Mouse (Mus musculus): ENCODE data around the gene Gm9999. TPM values are rescaled to one million over a fixed set of nuclear protein-coding genes. Genes with fewer than 3 reads are reported as not detected.
"Not testable (repeated sequence)": the region's sequence is repeated elsewhere in the genome, so short reads cannot be mapped to it uniquely, and the experiment has no call there.

The Gm9999 gene
- polyA plus RNA-seq (2017; shearing (Covaris generic)), result not detected

DNA sequence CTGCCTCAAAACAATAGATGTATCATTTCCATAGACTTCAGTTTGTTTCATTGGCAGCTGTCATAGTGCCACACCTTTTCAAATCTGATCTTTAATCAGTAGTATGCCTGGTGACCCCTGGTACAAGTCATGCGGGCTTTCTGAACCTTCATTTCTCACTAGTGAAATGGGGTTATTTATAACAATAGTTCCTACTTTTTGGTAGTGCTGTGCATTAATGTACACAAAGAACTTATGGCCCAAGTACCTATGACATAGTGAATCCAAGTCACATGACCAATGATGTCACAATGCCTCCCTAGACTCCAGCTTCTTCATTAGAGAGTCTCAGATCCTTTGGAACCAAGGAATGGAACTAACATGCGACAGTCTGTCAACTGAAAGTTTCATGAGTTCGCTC, at the start of gene Gm9999:
TSS of gene Gm9999 (plus strand) at position 301 of the 400 bp plus-strand sequence.
- ATAC-seq, result no peak

- ATAC-seq, result no peak
These were observed 48.6 kb upstream of the Gm9999 start for GRCm38 (mm10) chr7:46934788-46935187.

- peak; percentile 54 for ATAC-seq
These were observed 47.5 kb upstream of the Gm9999 start for GRCm38 (mm10) chr7:46935847-46936246.

GRCm38 (mm10) chr7:46957831-46958691, 25.3 kb upstream of the Gm9999 start, which contains the start of gene Uevld:
Uevld (minus strand) TSS chr7:46958527.
- peak; percentile 93 for ATAC-seq

DNA sequence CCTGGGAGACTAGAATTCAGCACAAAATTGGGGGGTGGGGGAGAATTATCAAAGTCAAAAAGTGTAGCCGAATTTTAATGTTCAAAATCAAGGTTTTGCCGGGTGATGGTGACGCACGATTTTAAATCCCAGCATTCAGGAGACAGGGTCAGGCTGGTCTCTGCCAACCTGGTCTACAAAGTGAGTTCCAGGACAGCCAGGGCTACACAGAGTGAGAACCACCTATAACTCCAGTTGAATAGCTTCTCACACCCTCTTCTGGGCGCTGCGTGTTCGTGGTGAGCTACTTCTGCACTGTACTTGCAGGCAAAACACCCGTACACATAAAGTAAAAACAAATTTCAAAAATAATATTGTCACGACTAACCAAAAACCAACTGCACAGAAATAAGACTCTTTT, 24.5 kb upstream of the Gm9999 start:
- no peak for ATAC-seq

DNA sequence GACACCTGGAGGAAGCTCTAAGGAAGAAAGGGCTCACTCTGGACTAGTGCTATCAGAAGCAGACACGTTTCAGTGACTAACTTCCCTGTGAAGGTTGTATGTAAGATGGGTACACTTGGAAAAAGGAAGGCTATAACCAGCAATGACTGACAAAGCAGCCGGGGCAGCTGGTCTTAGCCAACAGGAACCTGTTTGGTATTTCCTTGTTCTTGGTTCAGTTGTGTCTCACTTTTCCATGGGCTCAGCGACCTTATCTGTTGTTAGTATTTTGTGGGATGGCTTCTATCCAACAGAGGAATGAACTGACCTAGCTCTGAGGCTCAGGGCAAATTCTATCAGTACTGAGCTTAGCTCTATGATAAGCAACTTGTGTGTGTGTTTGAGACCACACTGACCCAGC, 22.4 kb upstream of the Gm9999 start:
- ATAC-seq, result no peak

DNA sequence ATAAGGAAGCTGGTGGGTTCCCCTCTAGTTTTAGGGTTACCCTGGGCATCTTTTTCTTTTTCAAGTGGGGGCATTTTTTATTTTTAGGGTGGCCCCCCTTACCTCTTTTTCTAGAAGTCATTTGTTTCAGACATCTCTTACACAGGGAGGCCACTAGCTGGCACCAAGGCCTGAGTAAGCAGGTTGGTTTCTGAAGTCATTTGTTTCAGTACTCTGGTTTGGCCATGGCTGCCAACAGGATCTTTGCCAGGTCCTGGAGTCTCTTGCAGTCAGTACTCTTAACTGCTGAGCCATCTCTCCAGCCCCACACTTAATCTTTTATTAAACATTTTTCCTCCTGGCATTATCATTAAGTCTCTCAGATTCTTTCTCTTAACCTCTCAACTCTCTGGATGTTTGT, 21.2 kb upstream of the Gm9999 start:
- no peak for ATAC-seq

- peak; percentile 76 for ATAC-seq
These were observed 20.4 kb upstream of the Gm9999 start for GRCm38 (mm10) chr7:46962806-46963618.

DNA sequence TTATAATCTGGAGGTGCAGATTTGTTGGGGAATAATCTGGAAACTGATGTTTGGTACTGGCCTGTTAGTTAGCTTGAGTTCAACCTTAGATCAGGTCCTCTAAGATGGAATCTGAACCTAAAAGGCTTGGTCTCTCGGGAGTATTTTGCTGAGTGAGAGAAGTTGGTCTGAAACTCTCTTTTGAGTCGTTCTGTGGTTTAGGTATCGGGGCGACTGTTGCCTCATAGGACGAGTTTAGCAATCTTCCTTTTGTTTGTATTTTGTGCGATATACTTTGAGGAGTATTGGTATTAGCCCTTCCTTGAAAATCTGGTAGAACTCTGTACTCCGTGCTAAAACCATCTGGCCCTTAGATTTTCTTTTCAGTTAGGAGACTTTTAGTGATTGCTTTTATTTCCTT, 19.3 kb upstream of the Gm9999 start:
- ATAC-seq, result no peak

DNA sequence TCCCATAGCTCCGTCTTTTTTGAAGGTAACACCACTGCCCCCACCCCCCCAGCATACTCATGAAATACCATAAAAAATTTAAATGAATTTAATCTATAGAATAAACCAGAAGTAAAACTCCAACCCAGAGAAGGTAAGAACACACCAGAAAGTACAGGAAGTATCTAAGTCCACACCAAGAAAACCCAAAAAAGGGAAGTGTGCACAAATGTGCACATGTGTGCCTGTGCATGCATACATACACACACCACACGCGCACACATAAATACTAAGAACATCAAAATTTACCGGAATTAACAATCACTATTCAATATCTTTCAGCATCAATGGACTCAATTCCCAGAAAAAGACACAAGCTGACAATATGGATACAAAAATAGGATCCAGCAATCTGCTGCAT, 13.5 kb upstream of the Gm9999 start:
- no peak for ATAC-seq

DNA sequence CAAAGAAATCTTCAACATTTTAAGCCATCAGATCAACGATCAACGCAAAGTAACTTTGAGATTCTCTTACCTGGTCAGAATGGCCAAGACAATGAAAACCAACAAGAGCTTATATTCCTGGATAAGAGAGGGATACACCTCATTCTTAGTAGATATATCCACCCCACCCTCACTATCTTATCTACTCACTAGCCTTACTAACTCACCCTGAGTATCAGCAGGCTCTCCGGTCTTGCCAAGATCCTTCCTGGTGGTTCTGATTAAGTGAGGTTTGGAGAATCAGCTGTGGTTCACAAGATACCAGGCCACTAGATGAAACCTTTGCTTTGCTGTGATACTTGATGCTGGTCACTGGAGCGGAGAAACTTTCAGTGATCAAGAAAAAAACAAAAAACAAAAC, 8.7 kb upstream of the Gm9999 start:
- no peak for ATAC-seq

- no peak for ATAC-seq
These were observed 7.9 kb upstream of the Gm9999 start for GRCm38 (mm10) chr7:46975456-46975855.

GRCm38 (mm10) chr7:46985718-46986505, 2.5 kb downstream of the Gm9999 start:
- no peak for ATAC-seq

- ATAC-seq, result no peak
These were observed 3.3 kb downstream of the Gm9999 start for GRCm38 (mm10) chr7:46986646-46987045.

DNA sequence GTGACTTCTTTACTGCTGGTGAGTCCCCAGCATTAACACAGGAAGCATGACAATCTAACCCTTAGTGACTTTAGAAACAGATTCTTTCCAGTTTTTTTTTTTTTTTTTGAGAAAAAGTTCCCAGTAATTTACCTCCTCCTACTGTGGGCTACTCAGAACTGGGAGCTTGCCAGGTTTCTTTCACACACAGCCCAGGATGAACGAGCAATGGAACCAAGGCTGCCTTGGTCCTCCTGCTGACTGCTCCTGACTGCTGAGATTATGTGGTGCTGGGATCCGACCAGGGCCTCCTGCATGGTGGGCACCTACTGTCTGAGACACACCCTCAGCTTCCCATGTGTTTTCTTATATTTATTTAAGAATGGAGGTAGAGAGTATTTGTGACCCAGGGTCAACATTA, 3.7 kb downstream of the Gm9999 start:
- no peak for ATAC-seq

DNA sequence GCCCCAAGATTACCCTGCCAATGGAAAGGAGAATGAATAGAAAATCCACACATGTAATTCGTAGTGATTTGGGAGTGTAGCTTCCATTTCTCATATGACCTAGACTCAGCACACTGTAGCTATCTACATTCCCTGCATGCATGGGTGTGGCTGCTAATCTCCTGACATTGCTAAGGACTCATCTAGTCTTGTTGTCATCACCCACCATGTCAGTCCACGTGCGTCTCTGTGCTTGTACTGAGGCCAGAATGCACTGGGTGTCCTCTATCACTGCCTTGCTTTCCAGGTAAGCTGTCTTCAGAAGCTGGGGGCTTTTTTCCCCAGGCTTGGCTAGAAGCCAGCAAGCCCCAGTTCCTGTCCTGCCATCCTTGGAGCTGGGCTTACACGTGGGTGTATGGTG, 6.0 kb downstream of the Gm9999 start:
- ATAC-seq, result not testable (repeated sequence)

- no peak for ATAC-seq
These were observed 9.7 kb downstream of the Gm9999 start for GRCm38 (mm10) chr7:46993079-46993478.

DNA sequence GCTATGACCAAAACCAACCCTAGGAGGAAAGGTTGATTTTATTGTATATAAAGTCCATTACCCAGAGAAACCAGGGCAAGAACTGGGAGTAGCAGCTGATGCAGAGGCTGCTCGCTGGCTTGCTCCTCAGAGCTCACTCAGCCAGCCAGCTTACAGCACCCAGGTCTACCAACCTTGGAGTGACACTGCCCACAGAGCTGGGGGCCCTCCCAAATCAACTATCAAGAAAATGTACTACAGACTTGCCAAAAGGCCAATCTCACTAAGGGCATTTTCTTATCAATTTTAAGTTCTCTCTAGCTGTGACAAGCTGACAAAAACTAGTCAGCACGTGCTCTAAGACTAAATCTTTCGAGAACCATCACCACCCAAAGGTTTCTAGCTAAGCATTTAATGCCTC, 12.2 kb downstream of the Gm9999 start:
- no peak for ATAC-seq

- no peak for ATAC-seq
These were observed 13.6 kb downstream of the Gm9999 start for GRCm38 (mm10) chr7:46997008-46997407.

GRCm38 (mm10) chr7:46997644-46998395, 14.4 kb downstream of the Gm9999 start:
- no peak for ATAC-seq

GRCm38 (mm10) chr7:46998942-46999341, 15.6 kb downstream of the Gm9999 start:
- no peak for ATAC-seq

Measured in CD4-positive, CD25-positive, alpha-beta regulatory T cell, adult 4 months (primary cell).